Mouse (Mus musculus): ENCODE results near the gene Pmvk. TPM values are rescaled to one million over a fixed set of nuclear protein-coding genes. Genes with fewer than 3 reads are reported as not detected.
A peak's percentile ranks its signal among the peaks of the same experiment; 100 is the strongest.

The Pmvk gene
- 10 to 100 TPM; 43.7 to 53.4 TPM for total RNA-seq (2021)

- no peak for DNase-seq
- intact Hi-C loops (cut with DNase I): no loop called here
Measured at GRCm38 (mm10) chr3:89454401-89455177, at the start of gene Pmvk. TSS of gene Pmvk (plus strand) at chr3:89454541.

GRCm38 (mm10) chr3:89406887-89407286, 47.5 kb upstream of the Pmvk start:
- DNase-seq: no peak
- intact Hi-C loops (cut with DNase I): no loop called here

DNA sequence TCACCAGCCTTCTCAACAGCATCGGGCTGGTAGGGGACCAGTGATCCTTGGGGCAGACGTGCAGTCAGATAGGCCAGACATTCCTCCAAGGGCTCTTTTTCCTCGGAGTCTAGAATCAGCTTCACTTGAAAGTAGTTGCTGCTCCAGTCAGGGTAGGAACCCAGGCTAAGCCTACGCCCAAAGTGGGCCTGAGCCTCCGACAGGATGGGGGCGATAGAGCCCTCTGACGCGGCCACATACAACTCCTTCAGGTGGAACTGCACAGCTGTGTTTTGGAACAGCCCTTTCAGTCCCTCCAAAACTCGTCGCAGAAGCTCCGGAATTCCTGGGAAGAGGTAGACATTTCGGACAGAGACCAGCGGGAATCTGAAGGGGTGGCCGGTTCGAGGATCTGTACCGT, 45.9 kb upstream of the Pmvk start:
- intact Hi-C loops (cut with DNase I): no loop called here
- DNase-seq: no peak

DNA sequence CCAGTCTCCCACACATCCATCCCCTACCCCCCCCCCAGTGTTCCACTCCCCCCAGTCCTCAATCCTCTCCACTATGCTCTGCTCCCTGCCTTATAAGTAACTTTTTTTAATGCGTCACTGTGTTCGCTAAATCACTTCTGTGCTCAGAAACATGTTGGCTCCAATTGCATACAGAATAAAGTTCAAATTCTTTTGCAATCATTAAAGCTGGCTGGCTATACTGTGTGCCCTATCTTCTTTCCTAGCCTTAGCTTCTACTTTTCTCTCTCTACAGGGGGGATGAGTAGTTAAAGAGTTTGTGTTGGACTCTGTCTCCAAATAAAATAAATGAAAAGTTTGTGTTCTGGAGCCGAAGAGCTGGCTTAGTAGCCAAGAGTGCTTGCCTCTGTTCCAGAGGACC, 44.6 kb upstream of the Pmvk start:
- intact Hi-C loops (cut with DNase I): no loop called here

GRCm38 (mm10) chr3:89410864-89411263, 43.5 kb upstream of the Pmvk start:
- no peak for DNase-seq
- intact Hi-C loops (cut with DNase I): no loop called here

More for the DNA sequence above, 44.6 kb upstream of the Pmvk start:
- DNase-seq: no peak

GRCm38 (mm10) chr3:89411490-89412393, 42.6 kb upstream of the Pmvk start, which contains the start of gene Flad1:
TSS of gene Flad1 (minus strand) at chr3:89411870.
- DNase-seq: peak; percentile 97
- intact Hi-C loops (cut with DNase I): no loop called here

DNA sequence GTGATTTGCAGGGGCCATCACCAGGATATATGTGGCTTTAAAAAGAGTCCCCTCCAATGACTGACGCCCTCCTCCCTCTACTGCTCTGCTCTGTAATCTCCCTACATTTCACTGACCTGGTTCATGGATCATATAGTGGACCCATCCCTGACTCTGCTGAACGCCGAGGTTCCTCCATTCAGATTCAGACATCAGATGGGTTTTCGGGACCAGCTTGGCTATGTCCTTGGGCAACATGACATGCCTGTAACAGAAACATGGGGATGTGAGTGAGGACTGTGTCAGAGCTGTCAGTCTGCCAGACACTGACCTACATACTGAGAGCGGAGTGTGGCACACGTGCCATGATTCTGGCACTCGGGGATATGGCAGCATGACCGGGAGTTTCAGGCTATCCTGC, 38.2 kb upstream of the Pmvk start:
- intact Hi-C loops (cut with DNase I): no loop called here

GRCm38 (mm10) chr3:89417131-89417530, 37.2 kb upstream of the Pmvk start:
- intact Hi-C loops (cut with DNase I): no loop called here
- DNase-seq: no peak

More for the DNA sequence above, 38.2 kb upstream of the Pmvk start:
- DNase-seq: no peak

GRCm38 (mm10) chr3:89417840-89418169, 36.5 kb upstream of the Pmvk start:
- DNase-seq: no peak

GRCm38 (mm10) chr3:89418170-89418860, 36.0 kb upstream of the Pmvk start, which contains the start of the genes Cks1b and Shc1:
TSS of gene Cks1b (minus strand) at chr3:89418383.
TSS of gene Shc1 (plus strand) at chr3:89418443.
- intact Hi-C loops (cut with DNase I): no loop called here

More at GRCm38 (mm10) chr3:89417840-89418169, 36.5 kb upstream of the Pmvk start:
- intact Hi-C loops (cut with DNase I): no loop called here

GRCm38 (mm10) chr3:89418861-89419250, 35.5 kb upstream of the Pmvk start:
- intact Hi-C loops (cut with DNase I): no loop called here
- DNase-seq: peak; percentile 74

More at GRCm38 (mm10) chr3:89418170-89418860, 36.0 kb upstream of the Pmvk start, which contains the start of the genes Cks1b and Shc1:
- peak; percentile 94 for DNase-seq

DNA sequence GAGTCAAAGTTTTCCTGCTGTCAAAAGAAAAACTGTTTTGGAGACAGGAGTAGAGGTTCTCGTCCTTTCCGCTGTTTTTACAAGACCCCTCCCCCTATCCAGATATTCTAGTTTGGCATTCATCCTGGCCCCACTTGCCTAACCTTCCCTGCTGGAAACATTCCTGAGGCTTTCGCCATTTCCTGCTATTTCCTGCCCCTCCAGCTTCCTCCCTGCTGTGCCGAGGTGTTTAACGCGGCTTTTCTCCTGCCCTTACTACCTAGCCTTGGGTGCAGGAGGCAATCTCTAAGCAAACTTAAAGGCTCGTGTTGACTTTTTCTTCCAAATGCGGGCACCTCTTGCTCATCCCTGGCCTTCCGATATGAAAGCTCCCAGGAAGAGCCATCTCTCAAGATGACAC, 34.8 kb upstream of the Pmvk start:
- no peak for DNase-seq
- intact Hi-C loops (cut with DNase I): no loop called here

DNA sequence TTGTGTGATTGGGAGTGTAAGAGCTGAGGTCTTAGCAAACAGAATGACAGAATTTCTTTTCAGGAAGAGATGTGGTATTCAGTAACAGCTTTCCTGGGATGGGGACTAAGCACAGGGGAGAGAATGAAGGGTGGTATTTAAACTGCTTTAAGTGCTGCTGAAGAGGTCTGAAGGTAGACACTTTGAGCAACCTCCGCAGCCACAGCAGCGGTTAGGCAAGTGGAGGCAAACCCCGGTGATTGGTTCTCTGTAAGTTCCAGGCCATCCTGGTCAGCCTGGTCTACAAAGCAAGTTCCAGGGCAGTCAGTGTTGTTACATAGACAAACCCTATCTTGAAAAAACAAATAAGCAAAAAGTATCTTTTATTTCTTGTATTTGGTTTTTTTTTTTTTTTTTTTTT, 34.4 kb upstream of the Pmvk start:
- no peak for DNase-seq
- intact Hi-C loops (cut with DNase I): no loop called here

GRCm38 (mm10) chr3:89420421-89420820, 33.9 kb upstream of the Pmvk start:
- DNase-seq: no peak
- intact Hi-C loops (cut with DNase I): no loop called here

GRCm38 (mm10) chr3:89421002-89421774, 33.2 kb upstream of the Pmvk start:
- peak; percentile 65 for DNase-seq
- intact Hi-C loops (cut with DNase I): no loop called here

GRCm38 (mm10) chr3:89421810-89422473, 32.4 kb upstream of the Pmvk start:
- intact Hi-C loops (cut with DNase I): no loop called here
- DNase-seq: peak; percentile 31

DNA sequence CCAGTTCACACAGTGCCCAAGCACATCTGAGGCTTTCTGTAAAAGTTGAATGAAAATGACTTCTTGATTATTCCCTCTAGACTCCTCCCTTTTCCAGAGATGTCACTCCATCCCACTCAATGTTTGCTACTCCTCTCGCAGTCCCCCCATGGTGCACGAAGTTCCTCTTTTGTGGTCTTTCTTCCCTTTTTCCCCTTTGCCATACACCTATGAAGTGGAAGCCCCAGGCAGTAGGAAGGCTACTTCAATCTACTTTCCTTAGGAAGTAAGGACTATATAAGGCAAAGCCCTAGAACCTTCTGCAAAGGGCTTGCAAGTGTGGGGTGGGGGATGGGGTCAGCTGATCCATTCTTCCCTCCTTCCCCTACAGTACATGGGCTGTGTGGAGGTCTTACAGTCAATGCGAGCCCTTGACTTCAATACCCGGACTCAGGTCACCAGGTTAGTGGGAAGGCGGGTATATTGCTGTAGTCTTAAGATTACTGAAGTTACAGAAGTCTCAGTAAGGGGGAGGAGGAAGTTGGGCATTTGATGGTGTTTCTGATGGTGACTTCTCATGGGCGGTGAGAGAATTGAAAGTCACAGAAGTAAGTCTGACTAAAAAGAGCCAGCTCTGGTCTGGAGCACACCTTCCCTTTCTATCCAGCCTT, 31.7 kb upstream of the Pmvk start:
- no peak for DNase-seq
- intact Hi-C loops (cut with DNase I): no loop called here

GRCm38 (mm10) chr3:89424416-89425140, 29.8 kb upstream of the Pmvk start:
- DNase-seq: no peak
- intact Hi-C loops (cut with DNase I): no loop called here

All from left cerebral cortex, postnatal 4 days (tissue).